Mouse (Mus musculus) lung, postnatal 0 days (tissue): ENCODE data around the gene Larp4. TPM values are rescaled to one million over a fixed set of nuclear protein-coding genes. Genes with fewer than 3 reads are reported as not detected.
"Not testable (repeated sequence)": the region's sequence is repeated elsewhere in the genome, so short reads cannot be mapped to it uniquely, and the experiment has no call there.

Experiments
- ATAC-seq: fragments of 200-750 bp; cut with Nextera tagmentation; 2 replicates; pipeline ENCODE4 v1.8.0; 2017; ENCODE audit warnings: moderate library complexity
- DNase-seq: peaks from one replicate; pipeline ENCODE4 v3.0.0-alpha.2; 2016; ENCODE audit warnings: low spot score
- H3K27ac ChIP-seq: fragments of 300-500 bp; sonication (generic); 2 replicates; pipeline ENCODE4 v1.5.1; 2014; ENCODE audit warnings: antibody characterized with exemption, mild to moderate bottlenecking, low read length, mixed read lengths
- H3K27me3 ChIP-seq: fragments of 300-500 bp; sonication (generic); replicated peaks from 2 replicates; pipeline ENCODE4 v1.6.1; 2014; ENCODE audit warnings: low read length, mixed read lengths; ENCODE audit not compliant: insufficient read depth
- H3K36me3 ChIP-seq: fragments of 300-500 bp; sonication (generic); 2 replicates; pipeline ENCODE4 v1.6.1; 2014; ENCODE audit warnings: low read length, mixed read lengths; ENCODE audit not compliant: insufficient read depth
- H3K4me1 ChIP-seq: fragments of 300-500 bp; sonication (generic); 2 replicates; pipeline ENCODE4 v1.6.1; 2014; ENCODE audit warnings: antibody characterized with exemption, low read depth, low read length, mixed read lengths; ENCODE audit not compliant: insufficient read depth
- H3K4me2 ChIP-seq: fragments of 300-500 bp; sonication (generic); replicated peaks from 2 replicates; pipeline ENCODE4 v1.6.1; 2014; ENCODE audit warnings: low read depth, mild to moderate bottlenecking, low read length, moderate library complexity, mixed read lengths
- H3K4me3 ChIP-seq: fragments of 300-500 bp; sonication (generic); 2 replicates; pipeline ENCODE4 v1.5.1; 2014; ENCODE audit warnings: low read depth, low read length
- H3K9ac ChIP-seq: fragments of 300-500 bp; sonication (generic); replicated peaks from 2 replicates; pipeline ENCODE4 v1.6.1; 2014; ENCODE audit warnings: low read depth, mild to moderate bottlenecking
- H3K9me3 ChIP-seq: fragments of 300-500 bp; sonication (generic); 2 replicates; pipeline ENCODE4 v1.6.1; 2016; ENCODE audit warnings: low read length, mixed read lengths
- CTCF ChIP-seq: IDR thresholded peaks from 2 replicates; pipeline ENCODE4 v1.5.1; 2016; ENCODE audit warnings: antibody characterized with exemption, mild to moderate bottlenecking
- EP300 ChIP-seq: IDR thresholded peaks from 2 replicates; pipeline ENCODE4 v1.6.1; 2016; ENCODE audit warnings: antibody characterized with exemption, mild to moderate bottlenecking, control low read depth
- WGBS: fragments of 180-500 bp; shearing (Covaris S2); extraction: QIAGEN DNeasy Blood & Tissue Kit; methylation state at CpG from one replicate; pipeline ENCODE4 v1.1.7; 2014; 5-methylcytosine and 5-hydroxymethylcytosine counted together
- polyA plus RNA-seq: library from polyadenylated mRNA; unstranded; fragments of >200 nt; fragmentation: Nextera tagmentation; extraction: Ambion mirVana; gene quantifications from 2 replicates; pipeline ENCODE4 v1.2.1, GENCODE M21; 2015

Larp4 gene
- polyA plus RNA-seq, 1 experiment from 2014 or later: 20.4 TPM

- no peak overlapping the region for H3K4me2 ChIP-seq
- no peak for TF ChIP-seq CTCF
- TF ChIP-seq EP300: no peak
- H3K27me3 ChIP-seq: no peaks in the 10 kb centered on the region
- no peak overlapping the region for H3K9ac ChIP-seq
- no peak overlapping the region for H3K4me3 ChIP-seq
- H3K4me1 ChIP-seq: no peaks in the 10 kb centered on the region
- DNase-seq (no peak), ATAC-seq (no peak)
- H3K36me3 ChIP-seq: no peaks in the 10 kb centered on the region
- H3K9me3 ChIP-seq: no peaks in the 10 kb centered on the region
- no peak overlapping the region for H3K27ac ChIP-seq
- 60% methylated on average over 2 of the region's 2 CpGs for WGBS
Measured at GRCm38 (mm10) chr15:99974476-99975220, 4.8 kb downstream of the Larp4 start.

DNA sequence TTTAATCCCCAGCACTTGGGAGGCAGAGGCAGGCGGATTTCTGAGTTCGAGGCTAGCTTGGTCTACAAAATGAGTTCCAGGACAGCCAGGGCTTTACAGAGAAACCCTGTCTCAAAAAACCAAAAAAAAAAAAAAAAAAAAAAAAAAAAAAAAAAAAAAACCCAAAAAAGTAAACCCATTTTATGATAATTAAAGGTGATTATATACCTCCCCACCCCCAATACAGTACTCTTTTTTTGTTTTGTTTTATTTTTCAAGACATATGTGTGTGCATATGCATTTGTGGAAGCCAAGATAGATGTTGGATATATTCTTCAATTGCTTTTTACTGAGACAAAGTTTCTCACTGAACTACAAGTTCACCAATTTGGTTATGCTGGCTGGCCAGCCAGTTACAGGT is 6.3 kb downstream of the Larp4 start:
- H3K27ac ChIP-seq, H3K36me3 ChIP-seq, H3K9ac ChIP-seq, H3K4me1 ChIP-seq, ATAC-seq, H3K4me2 ChIP-seq, H3K4me3 ChIP-seq, H3K9me3 ChIP-seq, DNase-seq, H3K27me3 ChIP-seq: not testable (repeated sequence)
- WGBS: 90% methylated on average over 2 of the region's 2 CpGs

- Histone ChIP-seq H3K27ac (no peak overlapping the region), H3K4me2 (no peak overlapping the region), H3K4me1 (no peaks in the 10 kb centered on the region), H3K4me3 (no peak overlapping the region), H3K27me3 (no peaks in the 10 kb centered on the region), H3K9ac (no peak overlapping the region), H3K9me3 (no peaks in the 10 kb centered on the region), H3K36me3 (no peaks in the 10 kb centered on the region)
- ATAC-seq: no peak
- DNase-seq: no peak
- 78% methylated on average over 1 of the region's 1 CpGs for WGBS
- TF ChIP-seq EP300 (no peak), CTCF (no peak)
Measured at GRCm38 (mm10) chr15:99979266-99979665, 9.4 kb downstream of the Larp4 start.

- no peak overlapping the region for H3K4me2 ChIP-seq
- H3K4me1 ChIP-seq: no peaks in the 10 kb centered on the region
- no peaks in the 10 kb centered on the region for H3K36me3 ChIP-seq
- DNase-seq: no peak
- no peak for ATAC-seq
- H3K4me3 ChIP-seq: no peak overlapping the region
- H3K9ac ChIP-seq: no peak overlapping the region
- WGBS: 84% methylated on average over 2 of the region's 2 CpGs
- H3K9me3 ChIP-seq: no peaks in the 10 kb centered on the region
- no peak overlapping the region for H3K27ac ChIP-seq
- TF ChIP-seq EP300 (no peak), CTCF (no peak)
- H3K27me3 ChIP-seq: no peaks in the 10 kb centered on the region
Measured at GRCm38 (mm10) chr15:99979715-99980114, 9.8 kb downstream of the Larp4 start.

DNA sequence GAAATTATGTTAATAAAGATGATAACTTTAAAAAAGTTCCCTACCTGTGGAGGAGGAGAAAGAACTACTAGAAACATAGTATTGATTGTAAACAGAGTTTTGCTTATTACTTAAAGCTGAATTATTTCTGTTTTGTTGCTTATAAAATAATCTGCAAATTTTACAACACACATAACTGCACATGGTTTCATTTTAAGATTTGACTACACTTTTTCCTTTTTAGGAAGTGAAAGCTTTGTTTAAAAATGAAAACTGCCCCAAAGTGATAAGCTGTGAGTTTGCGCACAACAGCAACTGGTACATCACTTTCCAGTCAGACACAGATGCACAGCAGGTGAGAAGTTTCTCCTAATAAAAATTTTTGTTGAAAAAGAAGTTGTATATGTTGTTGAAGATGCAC is 23.2 kb downstream of the Larp4 start:
- 93% methylated on average over 1 of the region's 1 CpGs for WGBS
- no peaks in the 10 kb centered on the region for H3K9me3 ChIP-seq
- H3K4me3 ChIP-seq: no peak overlapping the region
- TF ChIP-seq EP300: no peak
- no peak for TF ChIP-seq CTCF
- no peak for ATAC-seq
- H3K27me3 ChIP-seq: no peaks in the 10 kb centered on the region
- H3K4me2 ChIP-seq: no peak overlapping the region
- H3K4me1 ChIP-seq: no peaks in the 10 kb centered on the region
- H3K36me3 ChIP-seq: peaks cover 15% of the 10 kb centered on the region; the same call in 1 of the 2 replicates
- no peak overlapping the region for H3K27ac ChIP-seq
- no peak for DNase-seq
- H3K9ac ChIP-seq: no peak overlapping the region

GRCm38 (mm10) chr15:99997114-99997804 is 27.4 kb downstream of the Larp4 start:
- no peak for DNase-seq
- H3K36me3 ChIP-seq: peaks cover 17% of the 10 kb centered on the region; the same call in 1 of the 2 replicates
- TF ChIP-seq EP300 (no peak), CTCF (no peak)
- WGBS: 85% methylated on average over 6 of the region's 6 CpGs
- no peak for ATAC-seq
- H3K9ac ChIP-seq: no peak overlapping the region
- H3K4me1 ChIP-seq: no peaks in the 10 kb centered on the region
- no peak overlapping the region for H3K4me3 ChIP-seq
- no peak overlapping the region for H3K27ac ChIP-seq
- no peaks in the 10 kb centered on the region for H3K9me3 ChIP-seq
- no peaks in the 10 kb centered on the region for H3K27me3 ChIP-seq
- H3K4me2 ChIP-seq: no peak overlapping the region
